Mouse (Mus musculus): Measurements from ENCODE around the gene Rnf40. TPM values are rescaled to one million over a fixed set of nuclear protein-coding genes. Genes with fewer than 3 reads are reported as not detected.
A peak's percentile ranks its signal among the peaks of the same experiment; 100 is the strongest.

The Rnf40 gene
- total and polyA plus RNA-seq, 3 experiments = 39.3 to 73.0 (median 48.6) TPM

DNA sequence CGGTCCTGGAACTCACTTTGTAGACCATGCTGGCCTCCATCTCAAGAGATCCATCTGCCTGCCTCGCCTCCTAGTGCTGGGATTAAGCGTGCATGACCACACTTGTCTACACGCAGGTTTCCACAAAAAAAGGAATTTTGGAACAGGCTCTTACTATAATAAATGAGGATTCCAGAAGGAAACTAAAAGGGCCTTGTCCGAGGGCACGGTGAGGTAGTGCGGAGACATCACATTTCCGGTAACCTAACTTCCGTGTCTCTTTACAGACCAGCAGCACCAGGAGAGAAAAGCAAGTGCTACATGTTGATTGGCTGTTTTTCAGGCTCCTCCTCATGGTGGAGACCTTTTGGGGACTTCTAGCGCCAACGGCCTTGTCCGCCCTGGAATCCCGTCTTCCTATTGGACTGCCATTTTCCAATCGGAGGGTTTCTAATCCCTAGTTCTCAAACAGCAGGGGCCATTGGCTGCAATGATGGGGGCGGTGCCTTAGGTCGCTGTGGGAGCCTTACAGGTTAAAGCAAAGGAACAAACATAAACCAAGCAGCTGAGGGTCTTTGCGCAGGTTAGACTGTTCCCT, 15.6 kb upstream of the Rnf40 start, which contains the start of gene Phkg2:
Gene Phkg2, plus strand, starts transcription at position 446 of the 577 bp plus-strand sequence.
- peaks cover 6 to 23% of the 10 kb centered on the region in 2 experiments; a peak in 3 of 4 replicates for H3K4me1 ChIP-seq (ENCODE audit: control insufficient read depth in 1 of 2, insufficient read depth in 2 of 2)
- peak within 1 kb of the TSS; percentile 70 for H3K4me2 ChIP-seq (ENCODE audit: insufficient read depth, low read depth, poor library complexity, severe bottlenecking)
- peak within 1 kb of the TSS; percentile 74 to 96 (median 88) for H3K4me3 ChIP-seq (replicated peaks in 1 of 3; ENCODE audit: low read depth in 2 of 3, low read length in 2 of 3, poor library complexity in 1 of 3)
- in situ Hi-C loops (cut with MboI; ENCODE audit: low pct_ligation_motif_present, low pct_unique_long_range_greater_than_20kb, low sequenced_read_pairs) = no loop called here
- no peak for TF ChIP-seq CTCF (conservative IDR thresholded peaks at IDR 0.05 in 1 of 2, IDR thresholded peaks at IDR 0.05 in 1 of 2; ENCODE audit: low read depth in 2 of 2, low read length in 2 of 2)
- no peak for TF ChIP-seq CHD1 (IDR thresholded peaks at IDR 0.05; ENCODE audit: low read depth, low read length)
- TF ChIP-seq USF2 (conservative IDR thresholded peaks at IDR 0.05; ENCODE audit: low read depth, low read length) = no peak
- TF ChIP-seq NRF1 (IDR thresholded peaks at IDR 0.05; ENCODE audit: low read depth, low read length) = peak; percentile 46; the same call in 1 of the 2 replicates
- no peak for TF ChIP-seq E2F4 (IDR thresholded peaks at IDR 0.05; ENCODE audit: insufficient replicate concordance, low read depth, low read length)
- TF ChIP-seq USF1 (IDR thresholded peaks at IDR 0.05; ENCODE audit: low read depth, low read length) = no peak
- TF ChIP-seq JUN (IDR thresholded peaks at IDR 0.05; ENCODE audit: insufficient read depth, low read depth, low read length) = no peak
- peak; percentile 78; the same call in 1 of the 2 replicates for TF ChIP-seq POLR2AphosphoS2 (IDR thresholded peaks at IDR 0.05; ENCODE audit: low read depth, low read length)
- peak; percentile 91 for TF ChIP-seq MXI1 (IDR thresholded peaks at IDR 0.05; ENCODE audit: low read depth, low read length)
- no peak for TF ChIP-seq PAX5 (IDR thresholded peaks at IDR 0.05; ENCODE audit: low read length)
- peak; percentile 96 for TF ChIP-seq TBP (conservative IDR thresholded peaks at IDR 0.05; ENCODE audit: low read depth, low read length)
- TF ChIP-seq JUND (conservative IDR thresholded peaks at IDR 0.05; ENCODE audit: low read depth, low read length) = no peak
- TF ChIP-seq ELF1 (IDR thresholded peaks at IDR 0.05; ENCODE audit: low read depth, low read length) = peak; percentile 97
- peak; percentile 97 for TF ChIP-seq MYC (IDR thresholded peaks at IDR 0.05; ENCODE audit: low read depth, low read length)
- TF ChIP-seq ETS1 (conservative IDR thresholded peaks at IDR 0.05; ENCODE audit: low read depth, low read length) = no peak; the same call in 1 of the 2 replicates
- no peak for TF ChIP-seq EP300 (IDR thresholded peaks at IDR 0.05; ENCODE audit: low read length)
- TF ChIP-seq ZNF384 (IDR thresholded peaks at IDR 0.05; ENCODE audit: low read depth, low read length) = no peak
- TF ChIP-seq SMC3 (IDR thresholded peaks at IDR 0.05; ENCODE audit: low read depth, low read length) = no peak
- peak; percentile 34; the same call in 1 of the 2 replicates for TF ChIP-seq BHLHE40 (IDR thresholded peaks at IDR 0.05; ENCODE audit: low read depth, low read length)
- TF ChIP-seq ZC3H11A (IDR thresholded peaks at IDR 0.05; ENCODE audit: low read depth, low read length) = no peak
- TF ChIP-seq CHD2 (IDR thresholded peaks at IDR 0.05; ENCODE audit: low read length) = peak; percentile 73
- TF ChIP-seq MEF2A (IDR thresholded peaks at IDR 0.05; ENCODE audit: borderline replicate concordance, low read depth, low read length) = peak; percentile 35; the same call in 1 of the 2 replicates
- TF ChIP-seq MAX (IDR thresholded peaks at IDR 0.05; ENCODE audit: low read length) = peak; percentile 82
- peak; percentile 76 for TF ChIP-seq HCFC1 (IDR thresholded peaks at IDR 0.05; ENCODE audit: low read depth, low read length)
- peak; percentile 97 for TF ChIP-seq NELFE (IDR thresholded peaks at IDR 0.05; ENCODE audit: low read depth, low read length)
- 0 out of 2 replicates have a peak, but pooled peaks have one; percentile 33 for TF ChIP-seq RCOR1 (conservative IDR thresholded peaks at IDR 0.05; ENCODE audit: low read depth, low read length)
- no peak for TF ChIP-seq MAFK (IDR thresholded peaks at IDR 0.05; ENCODE audit: insufficient replicate concordance, low read length)
- TF ChIP-seq TCF12 (IDR thresholded peaks at IDR 0.05; ENCODE audit: low read depth, low read length) = peak; percentile 81
- TF ChIP-seq MAZ (IDR thresholded peaks at IDR 0.05; ENCODE audit: low read depth, low read length) = 0 out of 2 replicates have a peak, but pooled peaks have one; percentile 70
- peak; percentile 92 for TF ChIP-seq ZMIZ1 (IDR thresholded peaks at IDR 0.05; ENCODE audit: low read depth, low read length)
- TF ChIP-seq SIN3A (IDR thresholded peaks at IDR 0.05; ENCODE audit: low read length) = peak; percentile 99
- TF ChIP-seq UBTF (IDR thresholded peaks at IDR 0.05; ENCODE audit: low read depth, low read length) = no peak
- peak; percentile 62; the same call in 1 of the 2 replicates for TF ChIP-seq IRF4 (IDR thresholded peaks at IDR 0.05; ENCODE audit: low read depth, low read length)
- TF ChIP-seq KAT2A (IDR thresholded peaks at IDR 0.05; ENCODE audit: insufficient replicate concordance, low read length) = peak; percentile 75; the same call in 1 of the 2 replicates
- TF ChIP-seq RAD21 (IDR thresholded peaks at IDR 0.05; ENCODE audit: low read depth, low read length) = no peak
- TF ChIP-seq ZKSCAN1 (IDR thresholded peaks at IDR 0.05; ENCODE audit: borderline replicate concordance, low read depth, low read length) = no peak
- peak; percentile 90 for TF ChIP-seq POLR2A (IDR thresholded peaks at IDR 0.05; ENCODE audit: low read depth, low read length)
- TF ChIP-seq GABPA (IDR thresholded peaks at IDR 0.05; ENCODE audit: insufficient replicate concordance, low read depth, low read length) = no peak
- H3K9me3 ChIP-seq (replicated peaks; ENCODE audit: low read length) = no peaks in the 10 kb centered on the region
- peaks cover 19% of the 10 kb centered on the region for H3K79me2 ChIP-seq (replicated peaks; ENCODE audit: control insufficient read depth, extremely low read depth, insufficient read depth, poor library complexity, severe bottlenecking)
- dilution Hi-C loops (cut with MboI; ENCODE audit: extremely low pct_ligation_motif_present, extremely low pct_unique_long_range_greater_than_20kb, low sequenced_read_pairs) = no loop called here
- peaks cover 14 to 41% of the 10 kb centered on the region in 2 experiments for H3K36me3 ChIP-seq (replicated peaks in 1 of 2; ENCODE audit: control insufficient read depth in 1 of 2, insufficient read depth in 1 of 2, low read length in 1 of 2)
- peak; percentile 99 for DNase-seq (ENCODE audit: extremely low read depth)
- H3K27ac ChIP-seq (ENCODE audit: insufficient read depth, low read depth) = peak within 1 kb of the TSS; percentile 22; the same call in 1 of the 2 replicates
- H3K27me3 ChIP-seq (replicated peaks) = no peaks in the 10 kb centered on the region
- peak within 1 kb of the TSS; percentile 80 for H3K9ac ChIP-seq (ENCODE audit: insufficient read depth, low read depth)
